Mouse (Mus musculus) brown adipose tissue, adult 24 weeks (tissue): ENCODE measurements at regions not wholly inside any gene's neighbourhood (a gene's known extent, or its start where the extent isn't known, plus 50 kb on each side); places are given as distances from the start of the nearest gene placed in this dataset.

Source experiments
- H3K27ac ChIP-seq: fragments of 200-500 bp; replicated peaks from 2 replicates; pipeline ENCODE4 v1.5.1; 2012; ENCODE audit warnings: low read depth, mild to moderate bottlenecking, low read length
- H3K4me1 ChIP-seq: fragments of 200-500 bp; 2 replicates; pipeline ENCODE4 v1.6.1; 2012; ENCODE audit warnings: low read length, mixed read lengths; ENCODE audit not compliant: control insufficient read depth, insufficient read depth, insufficient read length
- H3K4me3 ChIP-seq: fragments of 200-500 bp; 2 replicates; pipeline ENCODE4 v1.5.1; 2012; ENCODE audit warnings: low read depth, mild to moderate bottlenecking, low read length, moderate library complexity; ENCODE audit not compliant: insufficient read depth

GRCm38 (mm10) chr3:39388491-39388890, 501.8 kb downstream of the Fat4 start:
- Histone ChIP-seq H3K27ac (no peak overlapping the region), H3K4me1 (no peaks in the 10 kb centered on the region)

DNA sequence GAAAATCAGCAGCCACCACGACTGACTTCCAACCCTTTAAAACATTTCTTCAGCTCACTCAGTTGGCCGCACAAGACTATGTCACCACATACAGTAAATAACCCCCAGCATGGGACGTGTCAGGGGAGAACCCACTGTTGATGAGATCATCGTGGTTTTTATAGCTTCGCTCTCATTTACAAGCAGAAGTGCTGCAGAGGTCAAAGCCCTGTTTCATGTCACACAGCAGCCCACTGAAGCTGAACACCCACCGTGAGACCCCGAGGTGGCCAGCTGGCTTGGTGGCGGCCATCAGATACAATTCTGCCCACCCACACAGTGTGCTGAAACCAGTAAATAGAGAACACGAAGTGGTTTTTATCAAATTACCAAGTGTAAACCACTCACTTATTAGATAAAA, 503.7 kb downstream of the Fat4 start:
- Histone ChIP-seq H3K4me1 (no peaks in the 10 kb centered on the region), H3K4me3 (no peak overlapping the region), H3K27ac (no peak overlapping the region)

More at GRCm38 (mm10) chr3:39388491-39388890, 501.8 kb downstream of the Fat4 start:
- no peak overlapping the region for H3K4me3 ChIP-seq

DNA sequence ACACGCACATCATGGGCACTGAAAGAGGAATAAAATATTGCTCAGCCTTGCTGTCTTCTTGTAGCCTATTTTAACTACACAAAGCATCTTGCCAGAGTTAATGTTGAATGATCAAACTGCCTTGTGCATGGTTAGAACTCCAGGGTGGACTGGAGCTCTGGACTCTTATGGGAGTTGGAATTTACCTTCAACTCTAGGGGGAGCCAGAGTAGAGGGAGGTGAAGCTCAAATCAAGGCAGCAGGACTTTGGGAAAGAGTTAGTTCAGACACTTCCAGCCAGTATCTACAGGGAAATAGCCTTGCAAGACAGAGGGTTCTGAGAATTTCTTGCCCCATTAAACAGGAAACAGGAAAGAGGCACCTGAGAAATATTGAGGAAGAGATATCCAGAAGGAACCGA, 505.3 kb downstream of the Fat4 start:
- Histone ChIP-seq H3K4me1 (no peaks in the 10 kb centered on the region), H3K4me3 (no peak overlapping the region), H3K27ac (no peak overlapping the region)

- H3K4me3 ChIP-seq = no peak overlapping the region
- no peaks in the 10 kb centered on the region for H3K4me1 ChIP-seq
- H3K27ac ChIP-seq = no peak overlapping the region
These were observed 509.9 kb downstream of the Fat4 start for GRCm38 (mm10) chr3:39396672-39397071.

DNA sequence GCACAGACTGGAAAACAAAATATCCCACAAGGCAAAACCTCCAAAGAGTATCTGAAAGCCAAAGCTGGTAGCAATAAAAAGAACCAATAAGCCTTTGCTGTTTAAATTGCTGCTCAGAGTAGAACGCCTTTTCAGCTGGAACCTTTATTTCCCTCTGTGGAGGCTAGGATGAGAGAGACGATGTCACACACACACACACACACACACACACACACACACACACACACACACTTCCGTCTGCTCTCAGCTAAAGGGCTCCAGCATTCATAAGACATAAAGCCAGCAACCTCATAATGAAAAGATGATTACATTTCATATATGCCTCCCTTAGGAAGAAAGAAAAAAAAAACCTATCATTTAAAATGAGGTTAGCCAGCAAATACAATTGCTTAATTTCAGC, 510.5 kb downstream of the Fat4 start:
- no peak overlapping the region for H3K4me3 ChIP-seq
- no peaks in the 10 kb centered on the region for H3K4me1 ChIP-seq
- no peak overlapping the region for H3K27ac ChIP-seq

GRCm38 (mm10) chr3:39397677-39398076, 510.9 kb downstream of the Fat4 start:
- Histone ChIP-seq H3K4me1 (no peaks in the 10 kb centered on the region), H3K4me3 (no peak overlapping the region), H3K27ac (no peak overlapping the region)

DNA sequence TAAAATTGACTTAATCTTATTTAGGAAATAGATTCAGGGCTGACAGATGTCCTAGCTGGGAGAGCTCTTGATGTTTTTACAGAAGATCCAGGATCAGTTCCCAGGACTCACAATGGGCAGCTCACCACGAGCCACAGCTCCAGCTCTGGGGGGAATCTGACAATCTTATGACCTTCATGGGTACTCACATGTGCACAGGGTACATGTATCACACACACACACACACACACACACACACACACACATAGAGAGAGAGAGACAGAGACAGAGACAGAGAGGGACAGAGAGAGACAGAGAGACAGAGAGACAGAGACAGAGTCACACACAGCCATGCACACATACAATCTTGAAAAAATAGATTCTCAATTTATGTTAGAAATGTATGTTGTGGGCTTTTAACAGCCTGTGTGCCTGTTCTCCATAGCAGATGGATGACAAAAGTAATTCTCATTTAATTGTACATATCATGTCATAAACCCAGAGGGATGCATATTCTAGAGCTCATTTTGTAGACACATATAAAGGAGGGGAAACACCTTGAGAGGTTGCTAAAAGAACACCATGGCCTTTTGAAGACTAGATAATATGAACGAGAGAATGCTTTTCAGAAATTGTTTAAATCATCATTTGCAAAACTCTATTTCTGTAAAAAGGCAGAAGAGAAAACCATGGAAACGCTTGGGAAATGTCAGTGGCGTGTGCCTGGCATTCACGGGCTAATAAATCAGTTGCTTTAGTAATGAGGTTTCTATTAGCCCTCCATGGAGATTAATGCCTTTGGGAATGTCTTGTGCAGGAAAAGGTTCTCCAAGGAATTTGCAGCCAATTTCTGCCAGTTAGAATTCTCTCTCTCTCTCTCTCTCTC, 538.3 kb downstream of the Fat4 start:
- Histone ChIP-seq H3K4me3 (no peak overlapping the region), H3K4me1 (no peaks in the 10 kb centered on the region), H3K27ac (no peak overlapping the region)

GRCm38 (mm10) chr3:39425643-39426016, 538.9 kb downstream of the Fat4 start:
- Histone ChIP-seq H3K27ac (no peak overlapping the region), H3K4me3 (no peak overlapping the region), H3K4me1 (no peaks in the 10 kb centered on the region)

DNA sequence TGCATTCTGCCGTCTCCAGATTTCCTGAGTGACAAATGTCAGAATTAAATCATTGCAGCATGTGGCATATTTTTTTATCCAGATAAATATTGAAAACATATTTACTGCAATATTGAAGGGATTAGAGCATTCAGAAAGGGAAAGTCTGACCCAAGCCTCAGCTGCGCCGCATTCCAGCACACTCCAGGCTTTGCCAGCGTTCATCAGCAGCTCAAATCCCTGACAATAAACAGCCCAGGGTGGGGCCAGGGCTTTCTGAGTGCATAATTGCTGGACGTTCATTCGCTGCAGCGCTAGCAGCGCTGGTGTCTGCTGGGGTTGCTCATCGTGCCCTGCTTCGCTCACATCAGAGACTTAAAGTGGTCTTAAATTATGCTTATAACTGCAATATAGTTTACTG, 556.6 kb downstream of the Fat4 start:
- Histone ChIP-seq H3K27ac (no peak overlapping the region), H3K4me1 (no peaks in the 10 kb centered on the region), H3K4me3 (no peak overlapping the region)

- Histone ChIP-seq H3K4me3 (no peak overlapping the region), H3K4me1 (no peaks in the 10 kb centered on the region), H3K27ac (no peak overlapping the region)
These were observed 568.9 kb downstream of the Fat4 start for GRCm38 (mm10) chr3:39455650-39456049.

DNA sequence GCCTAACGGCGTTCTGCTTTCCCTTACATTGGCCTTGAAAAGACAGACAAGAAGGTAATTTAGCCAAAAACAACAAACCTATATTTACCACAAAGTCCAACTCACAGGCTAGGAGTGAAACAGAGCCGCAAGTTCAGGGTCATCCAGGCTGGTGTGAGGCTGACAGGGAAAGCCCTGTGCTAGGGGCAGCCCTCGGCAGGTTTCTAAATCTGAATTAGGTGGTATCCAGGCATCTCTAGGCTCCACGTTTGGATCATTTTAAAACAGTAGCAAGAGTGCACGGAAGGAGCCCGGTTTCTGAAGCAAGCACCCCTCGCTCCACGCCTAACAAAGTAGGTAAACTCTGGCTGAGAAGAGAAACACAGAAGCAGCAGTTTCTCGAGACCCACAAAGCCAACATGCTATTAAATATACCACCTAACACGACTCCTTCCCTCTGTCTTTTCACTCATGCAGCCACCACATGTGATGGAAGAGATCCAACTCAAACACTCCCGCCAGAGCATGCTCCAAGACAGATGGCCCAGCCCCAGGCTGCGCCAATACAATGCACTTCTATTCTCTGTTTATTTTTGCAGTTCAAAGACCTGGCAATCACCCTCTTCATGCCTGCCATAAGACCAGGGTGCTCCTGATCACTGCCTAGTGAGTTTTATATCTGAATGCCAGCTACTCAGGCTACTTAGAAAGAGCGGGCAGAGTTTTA, 573.6 kb downstream of the Fat4 start:
- no peak overlapping the region for H3K27ac ChIP-seq

DNA sequence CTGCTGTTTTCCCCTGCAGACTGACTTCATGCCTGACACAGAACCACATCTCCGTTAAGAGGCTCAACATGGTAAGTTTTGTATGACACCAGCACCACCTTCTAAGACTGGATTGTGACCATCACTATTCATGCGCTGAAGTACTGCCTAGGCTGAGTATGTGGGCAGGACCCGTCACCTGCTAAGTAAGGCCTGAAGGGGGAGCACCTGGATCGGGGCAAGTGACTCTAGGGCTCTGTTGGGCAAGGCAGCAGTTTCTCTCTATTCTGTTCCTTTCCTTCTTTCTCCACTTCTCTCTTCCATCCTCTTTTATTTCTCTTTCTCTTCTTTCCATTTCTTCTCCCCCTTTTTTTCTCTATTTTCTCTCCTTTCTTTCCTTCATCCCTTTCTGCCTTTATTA, 574.8 kb downstream of the Fat4 start:
- no peak overlapping the region for H3K27ac ChIP-seq

More for the DNA sequence above, 573.6 kb downstream of the Fat4 start:
- Histone ChIP-seq H3K4me1 (no peaks in the 10 kb centered on the region), H3K4me3 (no peak overlapping the region)

DNA sequence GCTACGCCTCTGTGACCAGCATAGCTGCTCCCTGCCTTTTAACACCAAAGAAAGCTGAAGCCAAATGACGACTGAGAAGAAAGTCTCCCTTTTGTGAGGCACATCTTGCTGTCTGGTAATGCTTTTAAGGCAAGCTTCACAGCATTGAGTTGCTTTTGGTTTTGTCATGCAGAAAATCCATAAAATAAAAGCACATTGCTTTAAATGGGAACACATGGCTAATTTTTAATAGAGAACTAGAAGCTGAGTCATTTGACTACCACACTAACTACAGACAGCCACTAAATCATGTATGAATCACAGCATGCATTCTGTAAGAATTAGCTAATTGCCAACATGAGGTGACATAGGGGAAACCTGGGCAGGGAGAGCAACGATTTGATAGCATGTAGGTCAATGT, 579.1 kb downstream of the Fat4 start:
- no peaks in the 10 kb centered on the region for H3K4me1 ChIP-seq
- H3K4me3 ChIP-seq = no peak overlapping the region

More for the DNA sequence above, 574.8 kb downstream of the Fat4 start:
- H3K4me1 ChIP-seq = no peaks in the 10 kb centered on the region
- no peak overlapping the region for H3K4me3 ChIP-seq

DNA sequence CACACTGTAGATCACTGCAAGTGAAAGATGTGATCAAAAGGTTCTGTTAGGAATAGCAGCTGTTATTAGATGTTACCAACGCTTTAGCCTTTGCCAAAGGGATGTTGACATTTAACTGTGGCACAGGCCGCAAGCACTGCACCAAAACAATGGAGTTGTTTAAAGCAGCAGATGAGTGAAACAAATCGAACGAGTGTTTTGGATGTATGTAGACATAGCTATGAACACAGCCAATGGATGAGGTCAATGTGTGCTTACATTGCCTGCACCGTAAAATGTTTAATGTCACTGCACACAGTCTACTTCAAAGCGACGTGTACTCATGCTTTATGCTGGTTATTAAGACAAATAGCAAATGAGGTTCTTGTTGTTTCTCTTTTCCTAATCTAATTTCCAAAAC, 602.7 kb downstream of the Fat4 start:
- Histone ChIP-seq H3K4me1 (no peaks in the 10 kb centered on the region), H3K27ac (no peak overlapping the region), H3K4me3 (no peak overlapping the region)

More for the DNA sequence above, 579.1 kb downstream of the Fat4 start:
- H3K27ac ChIP-seq = no peak overlapping the region

DNA sequence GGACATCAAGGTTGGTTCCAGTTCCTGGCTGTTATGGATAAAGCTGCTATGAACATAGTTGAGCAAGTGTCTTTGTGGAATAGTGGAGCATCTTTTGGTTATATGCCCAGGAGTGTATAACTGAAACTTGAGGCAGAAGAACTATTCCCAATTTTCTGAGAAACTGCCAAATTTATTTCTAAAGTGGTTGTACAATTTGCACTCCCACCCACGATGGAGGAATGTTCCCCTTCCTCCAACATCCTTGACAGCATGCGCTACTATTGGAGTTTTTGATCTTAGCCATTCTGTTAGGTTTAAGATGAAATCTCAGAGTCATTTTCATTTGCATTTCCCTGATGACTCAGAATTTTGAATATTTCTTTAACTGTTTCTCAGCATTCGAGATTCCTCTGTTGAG, 607.6 kb downstream of the Fat4 start:
- Histone ChIP-seq H3K4me3 (no peak overlapping the region), H3K4me1 (no peaks in the 10 kb centered on the region)

DNA sequence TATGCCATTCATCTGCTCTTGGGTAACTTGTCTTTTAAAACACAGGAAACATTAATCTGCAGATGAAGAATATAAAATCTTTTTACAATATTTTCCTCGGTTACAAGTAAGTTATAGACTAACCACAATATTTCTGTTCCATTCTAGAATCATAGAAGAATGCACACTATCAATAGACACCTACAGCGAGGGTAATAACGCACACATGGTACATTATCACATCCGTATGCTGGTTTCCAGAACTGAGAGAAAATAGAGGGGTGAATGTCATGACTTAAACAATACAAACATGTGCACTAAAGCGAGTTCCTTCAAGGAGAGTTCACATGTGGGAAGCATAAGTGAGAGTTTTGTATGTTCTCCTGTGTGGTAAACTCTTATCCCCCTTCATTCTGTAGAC, 641.3 kb downstream of the Fat4 start:
- no peak overlapping the region for H3K4me3 ChIP-seq
- H3K4me1 ChIP-seq = no peaks in the 10 kb centered on the region
- H3K27ac ChIP-seq = no peak overlapping the region

More for the DNA sequence above, 607.6 kb downstream of the Fat4 start:
- no peak overlapping the region for H3K27ac ChIP-seq
